Mouse (Mus musculus) heart, postnatal 0 days (tissue): ENCODE results near the gene Cstf2.

ENCODE experiments used
- CTCF ChIP-seq: IDR thresholded peaks from 2 replicates; pipeline ENCODE4 v1.5.1; 2016; ENCODE audit warnings: antibody characterized with exemption, control low read depth, low read depth
- EP300 ChIP-seq: IDR thresholded peaks from 2 replicates; pipeline ENCODE4 v1.6.1; 2016; ENCODE audit warnings: antibody characterized with exemption, low read depth

DNA sequence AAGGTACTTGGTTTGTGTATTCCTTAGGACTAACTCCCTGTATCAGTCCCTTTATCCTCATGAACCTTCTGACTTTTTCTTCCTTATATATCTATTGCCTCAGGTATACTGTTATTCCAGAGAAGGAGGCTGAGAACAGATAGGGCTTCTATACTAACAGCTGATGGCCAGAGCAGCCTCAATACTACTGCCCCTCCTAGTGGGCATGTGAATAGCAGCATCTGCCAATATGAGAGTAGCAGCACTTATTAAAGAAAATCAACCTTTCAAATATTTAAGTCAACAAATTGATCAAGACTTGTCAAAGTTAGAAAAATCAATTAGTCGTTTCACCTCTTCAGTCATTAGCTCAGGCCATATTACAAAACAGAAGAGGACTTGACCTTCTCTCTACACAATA lies 10.0 kb upstream of the Cstf2 start:
- TF ChIP-seq CTCF: peak; percentile 18
- TF ChIP-seq EP300: no peak
